Mouse (Mus musculus): ENCODE data around the gene Pnpla1.

Pnpla1 gene

DNA sequence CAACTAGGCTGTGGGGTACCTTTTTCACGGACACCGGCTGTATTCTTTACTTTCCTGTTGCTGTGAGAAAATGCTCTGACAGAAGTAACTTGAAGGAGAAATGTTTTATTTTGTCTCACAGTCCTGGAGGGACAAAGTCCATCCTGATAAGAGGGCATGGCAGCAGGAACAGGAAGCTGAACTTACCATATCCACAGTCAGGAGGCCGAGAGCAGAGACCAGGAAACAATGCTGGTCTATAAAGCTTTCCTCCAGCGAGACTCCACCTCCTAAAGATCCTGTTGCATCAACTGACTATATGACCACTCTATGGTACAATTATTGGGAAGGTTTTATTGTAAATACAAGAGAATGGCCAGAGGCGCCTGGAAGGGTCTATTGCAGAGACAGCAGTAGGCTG lies 14.5 kb upstream of the Pnpla1 start:
- ATAC-seq (ENCODE audit: low TSS enrichment), result no peak

GRCm38 (mm10) chr17:28846974-28847617 lies 11.1 kb upstream of the Pnpla1 start:
- peak; percentile 77; the same call in 1 of the 2 replicates for ATAC-seq (ENCODE audit: low TSS enrichment)

- no peak for ATAC-seq (ENCODE audit: low TSS enrichment)
Measured at GRCm38 (mm10) chr17:28850511-28850910, 7.7 kb upstream of the Pnpla1 start.

DNA sequence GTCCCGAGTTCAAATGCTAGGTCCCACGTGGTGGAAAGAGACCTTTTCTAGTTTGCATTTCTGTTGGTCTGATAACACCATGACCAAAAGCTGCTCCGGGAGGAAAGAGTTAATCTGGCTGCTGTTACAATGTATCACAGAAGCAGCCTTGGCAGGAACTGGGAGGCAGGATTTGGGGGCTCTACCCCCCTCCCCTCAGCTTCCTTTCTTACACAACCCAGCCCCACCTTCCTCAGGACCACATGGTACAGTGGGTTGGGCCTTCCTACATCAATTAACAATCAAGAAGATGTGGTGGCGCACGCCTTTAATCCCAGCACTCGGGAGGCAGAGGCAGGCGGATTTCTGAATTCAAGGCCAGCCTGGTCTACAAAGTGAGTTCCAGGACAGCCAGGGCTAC lies 3.8 kb upstream of the Pnpla1 start:
- ATAC-seq (ENCODE audit: low TSS enrichment), result no peak

DNA sequence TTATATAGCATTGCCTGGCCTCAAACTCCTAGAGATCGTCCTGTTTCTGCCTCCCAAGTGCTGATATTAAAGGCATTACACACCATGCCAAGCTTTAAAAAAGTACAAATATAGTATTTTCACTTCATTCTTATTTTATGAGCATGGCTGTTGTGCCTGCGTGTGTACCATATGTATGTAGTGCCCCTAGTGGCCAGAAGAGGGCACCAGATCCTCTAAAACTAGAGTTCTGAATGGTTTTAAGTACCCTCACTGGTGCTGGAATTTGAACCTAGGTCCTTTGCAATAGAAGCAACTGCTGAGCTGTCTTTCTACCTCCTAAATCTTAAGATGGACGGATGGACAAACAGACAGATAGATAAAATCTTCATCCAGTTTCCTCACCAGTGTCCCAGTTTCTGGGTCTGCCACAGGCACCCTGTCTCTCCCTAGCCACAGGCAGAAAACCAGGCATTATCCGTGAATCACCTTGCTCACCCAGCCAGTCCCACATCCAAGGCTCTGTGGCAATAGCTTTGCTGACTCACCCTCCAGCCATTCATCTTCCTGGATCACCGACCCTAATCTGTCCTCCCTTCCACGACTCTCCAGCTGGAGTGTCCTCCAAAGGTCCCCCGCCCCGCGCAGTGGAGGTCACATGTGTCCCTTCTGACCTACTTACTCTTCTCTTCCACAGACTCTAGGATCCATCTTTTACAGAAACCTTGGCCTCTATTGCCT lies 2.9 kb upstream of the Pnpla1 start:
- no peak for ATAC-seq (ENCODE audit: low TSS enrichment)

DNA sequence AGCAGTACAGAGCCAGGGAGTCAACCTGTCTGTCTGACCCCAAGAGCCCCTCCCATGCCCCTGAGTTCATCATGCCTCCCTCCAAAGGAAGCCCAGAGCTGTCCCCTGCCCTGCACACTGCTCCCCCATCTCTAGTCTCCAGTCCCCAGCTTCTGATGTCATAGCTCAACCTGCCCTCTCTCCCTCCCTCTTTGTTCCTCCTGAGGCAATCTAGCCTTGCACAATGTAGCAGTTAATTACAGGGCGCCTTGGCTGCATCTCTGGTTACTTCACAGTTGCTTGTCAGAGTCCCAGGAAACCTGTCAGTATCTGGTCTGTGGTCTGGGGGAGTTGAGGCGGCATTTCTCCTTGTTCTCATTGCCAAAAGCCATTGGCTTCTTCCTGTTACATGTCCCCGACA lies 2.2 kb upstream of the Pnpla1 start:
- ATAC-seq (ENCODE audit: low TSS enrichment), result no peak

DNA sequence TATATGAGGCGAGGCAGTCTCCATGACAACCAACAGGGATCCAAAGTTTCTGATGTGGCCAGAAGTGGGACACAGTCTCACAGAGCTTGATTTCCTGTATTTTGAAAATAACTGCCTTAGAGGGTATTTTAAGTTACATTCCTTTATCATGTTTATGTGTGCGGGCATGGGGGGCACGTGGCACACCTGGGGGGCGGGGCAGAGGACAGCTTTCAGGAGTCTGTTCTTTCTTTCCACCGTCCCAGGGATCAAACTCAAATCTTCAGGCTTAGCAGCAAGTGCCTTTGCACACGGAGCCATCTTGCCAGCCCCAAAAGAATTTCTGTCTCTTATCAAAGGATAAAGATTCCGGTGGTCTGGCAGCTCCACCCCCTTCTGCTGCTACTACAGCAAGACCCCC lies 5.7 kb downstream of the Pnpla1 start:
- ATAC-seq (ENCODE audit: low TSS enrichment), result no peak

- ATAC-seq (ENCODE audit: low TSS enrichment), result no peak
Measured at GRCm38 (mm10) chr17:28864464-28864863, 6.3 kb downstream of the Pnpla1 start.

DNA sequence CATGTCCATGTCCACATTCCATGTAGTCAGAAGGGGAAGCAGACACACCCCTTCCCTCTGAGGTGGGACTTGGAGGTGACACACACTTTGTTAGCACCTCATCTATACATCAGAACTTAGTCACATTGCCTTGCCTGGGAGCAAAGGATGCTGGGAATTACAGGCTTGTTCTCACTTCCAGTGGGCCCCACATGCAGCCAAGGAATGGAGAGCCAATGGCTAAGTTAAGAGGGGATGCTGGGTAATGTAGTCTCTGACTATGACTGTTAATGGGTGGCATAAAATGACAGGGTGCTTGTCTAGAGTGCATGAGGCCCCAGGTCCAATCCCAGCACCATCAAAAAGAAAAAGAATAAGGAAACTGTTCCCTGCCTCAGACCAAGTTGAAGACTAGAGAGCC lies 8.7 kb downstream of the Pnpla1 start:
- ATAC-seq (ENCODE audit: low TSS enrichment), result no peak

GRCm38 (mm10) chr17:28867381-28867780 lies 9.2 kb downstream of the Pnpla1 start:
- no peak for ATAC-seq (ENCODE audit: low TSS enrichment)

- peak; percentile 96 for ATAC-seq (ENCODE audit: low TSS enrichment)
Measured at GRCm38 (mm10) chr17:28869412-28870110, 11.3 kb downstream of the Pnpla1 start.

DNA sequence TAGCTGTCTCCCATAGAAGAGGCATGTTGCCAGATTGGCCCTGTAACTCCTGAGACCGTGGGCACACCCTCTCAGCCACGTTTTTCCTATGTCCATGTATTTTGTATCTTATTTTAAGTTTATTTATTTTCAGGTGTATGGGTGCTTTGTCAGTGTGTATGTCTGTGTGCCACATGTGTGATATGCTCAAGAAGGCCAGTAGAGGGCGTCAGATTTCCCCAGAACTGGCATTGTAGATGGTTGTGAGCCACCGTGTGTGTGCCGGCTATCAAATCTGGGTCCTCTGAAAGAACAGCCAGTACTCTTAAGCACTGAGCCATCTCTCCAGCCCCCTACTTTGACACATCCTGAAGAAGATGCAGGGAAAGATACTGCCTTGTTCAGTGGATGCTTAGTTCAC lies 12.2 kb downstream of the Pnpla1 start:
- no peak for ATAC-seq (ENCODE audit: low TSS enrichment)

DNA sequence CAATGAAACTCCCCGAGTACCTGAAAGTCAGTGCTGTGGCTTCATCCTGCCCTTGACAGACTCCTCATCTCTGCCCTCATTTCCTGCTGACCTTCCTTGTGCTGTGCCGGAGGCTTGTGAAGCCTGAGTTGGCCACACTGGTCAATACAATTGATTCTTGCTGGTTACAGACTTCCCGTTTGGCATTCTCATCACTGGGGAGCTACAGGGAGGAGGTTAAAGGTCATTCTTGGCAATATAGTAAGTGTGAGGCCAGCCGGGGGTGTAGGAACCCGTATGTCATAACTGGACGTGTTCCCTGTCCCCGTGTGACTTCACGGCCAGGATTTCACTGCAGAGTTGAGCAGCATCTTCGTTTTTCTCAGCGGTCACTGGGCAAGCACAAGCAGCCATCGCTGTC lies 13.6 kb downstream of the Pnpla1 start:
- ATAC-seq (ENCODE audit: low TSS enrichment), result no peak

GRCm38 (mm10) chr17:28872322-28872721 lies 14.1 kb downstream of the Pnpla1 start:
- ATAC-seq (ENCODE audit: low TSS enrichment), result no peak

- ATAC-seq (ENCODE audit: low TSS enrichment), result peak; percentile 35; the same call in 1 of the 2 replicates
Measured at GRCm38 (mm10) chr17:28874216-28874615, 16.0 kb downstream of the Pnpla1 start.

GRCm38 (mm10) chr17:28874825-28875224 lies 16.6 kb downstream of the Pnpla1 start:
- peak; percentile 36; the same call in 1 of the 2 replicates for ATAC-seq (ENCODE audit: low TSS enrichment)

GRCm38 (mm10) chr17:28875316-28875715 lies 17.1 kb downstream of the Pnpla1 start:
- peak; percentile 81 for ATAC-seq (ENCODE audit: low TSS enrichment)

- ATAC-seq (ENCODE audit: low TSS enrichment), result no peak
Measured at GRCm38 (mm10) chr17:28876331-28876730, 18.1 kb downstream of the Pnpla1 start.

- ATAC-seq (ENCODE audit: low TSS enrichment), result no peak
Measured at GRCm38 (mm10) chr17:28876821-28877220, 18.6 kb downstream of the Pnpla1 start.

DNA sequence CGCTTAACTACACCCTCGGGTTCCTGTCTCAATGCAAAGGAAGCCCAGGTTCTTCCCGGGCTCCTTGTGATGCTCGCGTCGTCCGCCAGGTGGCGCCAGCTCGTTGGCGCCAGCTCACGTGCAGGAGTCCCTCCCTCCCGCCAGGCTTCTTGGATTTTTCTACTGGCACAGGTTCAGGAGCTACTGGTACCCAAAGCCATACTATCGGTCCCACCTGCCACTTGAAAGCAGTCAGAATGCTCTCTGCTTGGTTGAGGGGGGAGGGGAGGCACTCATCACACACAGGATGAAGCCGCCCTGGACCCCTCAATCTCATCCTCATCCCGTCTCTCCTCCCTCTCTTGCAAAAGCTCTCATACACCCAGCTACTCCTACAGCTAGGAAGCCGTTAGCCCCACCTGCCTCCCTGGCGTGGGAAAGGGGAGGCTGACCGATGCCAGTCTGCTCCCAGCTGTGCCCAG lies 21.8 kb downstream of the Pnpla1 start:
- no peak for ATAC-seq (ENCODE audit: low TSS enrichment)

GRCm38 (mm10) chr17:28882316-28882715 lies 24.1 kb downstream of the Pnpla1 start:
- peak; percentile 56; the same call in 1 of the 2 replicates for ATAC-seq (ENCODE audit: low TSS enrichment)

- no peak for ATAC-seq (ENCODE audit: low TSS enrichment)
Measured at GRCm38 (mm10) chr17:28882810-28883209, 24.6 kb downstream of the Pnpla1 start.
